Mouse (Mus musculus): ENCODE results near the gene Slc2a13.

GRCm38 (mm10) chr15:91555336-91555736, 17.7 kb downstream of the Slc2a13 start:
- TF ChIP-seq CTCF (IDR thresholded peaks at IDR 0.05; ENCODE audit: low read depth) (no peak), EP300 (IDR thresholded peaks at IDR 0.05; ENCODE audit: low read depth) (no peak)
